ENCODE assay signal across 10 mouse cellular contexts in the genomic region with DNA sequence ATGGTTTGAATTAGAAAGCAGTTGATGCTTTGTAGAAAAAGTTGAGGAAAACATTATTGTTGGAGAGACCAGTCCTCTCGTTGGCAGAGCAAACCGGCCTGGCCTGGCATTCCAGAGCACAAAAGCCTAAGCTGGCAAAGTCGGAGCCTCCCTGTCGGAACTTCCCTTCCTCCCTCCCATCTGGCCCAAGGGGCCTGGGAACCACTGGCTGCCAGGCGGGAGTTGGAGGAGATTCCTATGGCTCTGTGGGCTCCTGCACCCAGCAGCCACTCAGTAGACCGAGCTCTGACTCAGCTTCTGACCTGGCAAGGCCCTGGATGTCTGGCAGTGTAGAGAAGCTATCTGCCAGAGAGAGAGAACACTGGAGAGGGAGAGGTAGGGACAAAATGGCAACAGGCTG. TPM values are rescaled to one million over a fixed set of nuclear protein-coding genes. Genes with fewer than 3 reads are reported as not detected.
DNase-seq lines count a peak whose midpoint lies in the region; ATAC-seq lines count a peak whose summit lies in the region.
"Had no signal": no experiment of that assay in that cellular context is flagged by ENCODE, and none has a peak within 500 bp of the region (broad histone marks: within the 10 kb centered on the region; RNA-seq: fewer than 3 reads in every experiment).

No protein-coding gene starts in this region.

- no peak; the same call in 1 of the 2 replicates for ATAC-seq in hindbrain, embryonic 14.5 days (ENCODE audit: low FRiP score)

- H3K4me1 ChIP-seq in hindbrain, embryonic 14.5 days (replicated peaks; ENCODE audit: control insufficient read depth, insufficient read depth, low read length): peaks cover 7% of the 10 kb centered on the region; the same call in 1 of the 2 replicates

- no peaks in the 10 kb centered on the region for H3K36me3 ChIP-seq in hindbrain, embryonic 14.5 days (replicated peaks; ENCODE audit: control insufficient read depth, insufficient read depth)

- WGBS in hindbrain, embryonic 14.5 days: 71% methylated on average over 6 of the region's 6 CpGs

- no peaks in the 10 kb centered on the region for H3K9me3 ChIP-seq in hindbrain, embryonic 14.5 days (ENCODE audit: control insufficient read depth, low read length)

- intact Hi-C loops in heart, postnatal 10 days (cut with DNase I): no loop called here

- H3K27ac ChIP-seq in hindbrain, embryonic 14.5 days: no peak overlapping the region

- peak; percentile 60 for DNase-seq in lung, postnatal 10 days
- DNase-seq in lung, postnatal 36 days: no peak
- peak; percentile 38 for DNase-seq in cerebellum, adult 9-10 months
- peak; percentile 77 to 80 for DNase-seq in heart, postnatal 10 days
- DNase-seq in right cerebral cortex, postnatal 4 days: peak; percentile 23
- no peak for DNase-seq in kidney, adult 9 months
- DNase-seq in embryo, embryonic 11 days: no peak
- no peak for DNase-seq in hindbrain, embryonic 14.5 days (ENCODE audit: low spot score)

- no peak overlapping the region for H3K4me2 ChIP-seq in hindbrain, embryonic 14.5 days (replicated peaks)

- H3K4me3 ChIP-seq in hindbrain, embryonic 14.5 days (replicated peaks; ENCODE audit: low read length): no peak overlapping the region

- H3K27me3 ChIP-seq in hindbrain, embryonic 14.5 days (ENCODE audit: control insufficient read depth, insufficient read depth, low read length): no peaks in the 10 kb centered on the region

- no peak overlapping the region for H3K9ac ChIP-seq in hindbrain, embryonic 14.5 days

RNA-seq across cellular contexts. Expression of gene Lif, which starts 34.3 kb away (rescaled TPM):
- total RNA-seq in heart, postnatal 10 days (2021): under 1 TPM; 0.55 to 0.62 TPM
- polyA plus RNA-seq in hindbrain, embryonic 14.5 days (2014; fragmentation: Nextera tagmentation; extraction: Ambion mirVana): 0.29 TPM in 1 of 2 replicates, not detected in the other
- polyA plus RNA-seq: erythroblast, embryonic 14.5 days had no signal

RNA-seq across cellular contexts. Expression of gene Osm, which starts 55.4 kb away (rescaled TPM):
- not detected for total RNA-seq in heart, postnatal 10 days (2021)
- polyA plus RNA-seq in hindbrain, embryonic 14.5 days (2014; fragmentation: Nextera tagmentation; extraction: Ambion mirVana): not detected in 2 replicates
- polyA plus RNA-seq: limb, embryonic 11.5 days had no signal

Comparison
In these comparisons a context has a peak if more than half of its experiments do, and no peak if none do; other contexts are left out.
1. DNase-seq: peak in lung, postnatal 10 days (single experiment), cerebellum, adult 9-10 months (single experiment), heart, postnatal 10 days (2 of 2) and right cerebral cortex, postnatal 4 days (single experiment); none in lung, postnatal 36 days (single experiment), kidney, adult 9 months (single experiment), embryo, embryonic 11 days (single experiment) and hindbrain, embryonic 14.5 days (single experiment).